Mouse (Mus musculus): ENCODE results near the gene Polh.

- no peak for TF ChIP-seq ZC3H11A (IDR thresholded peaks at IDR 0.05; ENCODE audit: borderline replicate concordance, low read depth, low read length)
- no peak for TF ChIP-seq ZNF384 (IDR thresholded peaks at IDR 0.05; ENCODE audit: low read depth, low read length)
- no peak for TF ChIP-seq MAFK (IDR thresholded peaks at IDR 0.05; ENCODE audit: insufficient read depth, low read depth, low read length)
- TF ChIP-seq HCFC1 (IDR thresholded peaks at IDR 0.05; ENCODE audit: borderline replicate concordance, insufficient read depth, low read length): peak; percentile 99
- TF ChIP-seq CHD2 (IDR thresholded peaks at IDR 0.05; ENCODE audit: low read depth, low read length): peak; percentile 76; the same call in 1 of the 2 replicates
Observed at GRCm38 (mm10) chr17:46160686-46161085, 41.8 kb downstream of the Polh start, which contains the start of gene Gtpbp2.
